Mouse (Mus musculus): ENCODE results near the gene Tent4b.
A peak's percentile ranks its signal among the peaks of the same experiment; 100 is the strongest.
"Not testable (repeated sequence)": the region's sequence is repeated elsewhere in the genome, so short reads cannot be mapped to it uniquely, and the experiment has no call there.

The Tent4b gene

GRCm38 (mm10) chr8:88198945-88199571 is at the start of gene Tent4b:
TSS of gene Tent4b (plus strand) at chr8:88199213.
- peak; percentile 84 for DNase-seq (ENCODE audit: low read depth, low spot score)

GRCm38 (mm10) chr8:88150910-88151371 is 48.1 kb upstream of the Tent4b start:
- no peak for DNase-seq (ENCODE audit: low read depth, low spot score)

GRCm38 (mm10) chr8:88160237-88160995 is 38.6 kb upstream of the Tent4b start:
- no peak for DNase-seq (ENCODE audit: low read depth, low spot score)

- peak; percentile 40 for DNase-seq (ENCODE audit: low read depth, low spot score)
These were observed 37.6 kb upstream of the Tent4b start for GRCm38 (mm10) chr8:88161439-88161838.

GRCm38 (mm10) chr8:88175264-88175663 is 23.7 kb upstream of the Tent4b start:
- DNase-seq (ENCODE audit: low read depth, low spot score) = no peak

- no peak for DNase-seq (ENCODE audit: low read depth, low spot score)
These were observed 21.7 kb upstream of the Tent4b start for GRCm38 (mm10) chr8:88177291-88177690.

GRCm38 (mm10) chr8:88183121-88183520 is 15.9 kb upstream of the Tent4b start:
- no peak for DNase-seq (ENCODE audit: low read depth, low spot score)

GRCm38 (mm10) chr8:88184914-88185313 is 14.1 kb upstream of the Tent4b start:
- no peak for DNase-seq (ENCODE audit: low read depth, low spot score)

- no peak for DNase-seq (ENCODE audit: low read depth, low spot score)
These were observed 13.3 kb upstream of the Tent4b start for GRCm38 (mm10) chr8:88185716-88186115.

- no peak for DNase-seq (ENCODE audit: low read depth, low spot score)
These were observed 1.7 kb upstream of the Tent4b start for GRCm38 (mm10) chr8:88197328-88197727.

GRCm38 (mm10) chr8:88198551-88198944 is 465 bp upstream of the Tent4b start:
- DNase-seq (ENCODE audit: low read depth, low spot score) = no peak

- no peak for DNase-seq (ENCODE audit: low read depth, low spot score)
These were observed 938 bp downstream of the Tent4b start for GRCm38 (mm10) chr8:88199700-88200601.

- DNase-seq (ENCODE audit: low read depth, low spot score) = no peak
These were observed 1.9 kb downstream of the Tent4b start for GRCm38 (mm10) chr8:88200724-88201495.

- DNase-seq (ENCODE audit: low read depth, low spot score) = no peak
These were observed 2.6 kb downstream of the Tent4b start for GRCm38 (mm10) chr8:88201641-88202040.

GRCm38 (mm10) chr8:88206016-88206415 is 7.0 kb downstream of the Tent4b start:
- no peak for DNase-seq (ENCODE audit: low read depth, low spot score)

- no peak for DNase-seq (ENCODE audit: low read depth, low spot score)
These were observed 8.3 kb downstream of the Tent4b start for GRCm38 (mm10) chr8:88207121-88207821.

GRCm38 (mm10) chr8:88209930-88210827 is 11.2 kb downstream of the Tent4b start:
- DNase-seq (ENCODE audit: low read depth, low spot score) = not testable (repeated sequence)

GRCm38 (mm10) chr8:88221353-88221752 is 22.3 kb downstream of the Tent4b start:
- no peak for DNase-seq (ENCODE audit: low read depth, low spot score)

- no peak for DNase-seq (ENCODE audit: low read depth, low spot score)
These were observed 26.3 kb downstream of the Tent4b start for GRCm38 (mm10) chr8:88225358-88225757.

- DNase-seq (ENCODE audit: low read depth, low spot score) = no peak
These were observed 28.8 kb downstream of the Tent4b start for GRCm38 (mm10) chr8:88227851-88228250.

Data from retina, adult 2 months (tissue).